Mouse (Mus musculus): ENCODE results near the gene Slc4a3. TPM values are rescaled to one million over a fixed set of nuclear protein-coding genes. Genes with fewer than 3 reads are reported as not detected.
A peak's percentile ranks its signal among the peaks of the same experiment; 100 is the strongest.

Gene Slc4a3
- polyA plus RNA-seq (2015; fragmentation: Nextera tagmentation; extraction: Ambion mirVana) = 36.9 and 39.3 TPM in 2 replicates

DNA sequence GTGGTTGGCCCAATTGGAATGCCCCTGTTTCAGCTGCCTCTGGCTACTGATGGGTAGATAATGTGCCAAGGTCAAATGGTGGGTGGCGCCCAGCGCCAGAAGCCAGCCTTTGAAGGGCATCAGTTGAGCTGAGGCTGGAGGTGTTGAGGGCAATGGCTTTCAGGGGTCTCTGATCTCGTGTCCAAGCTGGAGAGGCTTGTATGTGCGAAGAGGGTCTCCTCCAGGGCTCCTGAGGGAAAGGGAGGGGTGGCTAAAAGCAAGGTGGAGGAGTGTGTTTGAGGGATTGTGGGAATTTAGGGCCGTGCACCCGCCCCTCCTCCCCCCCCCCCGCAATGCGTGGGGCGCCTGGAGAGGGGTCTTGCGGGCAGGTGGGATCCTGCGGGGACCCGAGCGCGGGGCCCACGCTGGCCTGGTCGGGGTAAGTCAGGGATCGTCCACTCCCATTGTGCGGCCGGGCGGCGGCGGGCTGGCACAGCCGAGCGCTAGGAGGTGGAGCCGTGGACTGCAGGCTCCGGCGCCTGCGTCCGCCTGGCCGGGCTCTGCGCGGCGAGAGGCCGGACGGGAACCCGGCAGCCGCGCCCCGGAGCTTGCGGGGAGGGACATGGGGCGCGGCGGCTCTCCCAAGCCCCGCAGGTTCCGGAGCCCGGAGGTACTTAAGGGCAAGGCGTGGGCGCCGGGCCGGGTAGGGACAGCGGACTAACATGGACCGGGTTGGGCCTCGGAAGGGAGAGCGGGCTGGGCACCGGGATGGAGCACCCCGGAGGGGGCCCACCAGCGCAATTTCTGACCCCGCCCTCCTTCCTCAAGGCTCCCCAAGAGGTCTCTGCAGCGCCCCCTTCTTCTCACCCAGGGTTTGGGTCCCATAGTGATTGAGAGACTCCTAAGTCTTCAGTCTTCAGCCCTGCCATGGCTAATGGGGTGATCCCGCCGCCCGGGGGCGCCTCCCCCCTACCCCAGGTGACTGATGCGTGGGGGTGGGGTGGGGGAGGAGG is at the start of gene Slc4a3:
TSS of gene Slc4a3 (plus strand) at position 302 of the 992 bp plus-strand sequence.
- Histone ChIP-seq H3K36me3 (peaks cover 32% of the 10 kb centered on the region), H3K4me3 (peak within 1 kb of the TSS; percentile 82), H3K27ac (replicated peaks) (peak within 1 kb of the TSS; percentile 86), H3K4me2 (peak within 1 kb of the TSS; percentile 72), H3K4me1 (replicated peaks) (peaks cover 19% of the 10 kb centered on the region), H3K27me3 (no peaks in the 10 kb centered on the region; the same call in 1 of the 2 replicates), H3K9ac (peak within 1 kb of the TSS; percentile 95), H3K9me3 (no peaks in the 10 kb centered on the region)
- 1% methylated on average over 55 of the region's 64 CpGs for WGBS
- peak; percentile 87 for ATAC-seq (ENCODE audit: low read depth)

- no peak overlapping the region for H3K27ac ChIP-seq (replicated peaks)
- no peak overlapping the region for H3K9ac ChIP-seq
- H3K4me1 ChIP-seq (replicated peaks) = peaks cover 6% of the 10 kb centered on the region; the same call in 1 of the 2 replicates
- no peak overlapping the region for H3K4me3 ChIP-seq
- H3K36me3 ChIP-seq = peaks cover 57% of the 10 kb centered on the region
- peaks cover 7% of the 10 kb centered on the region for H3K27me3 ChIP-seq
- H3K4me2 ChIP-seq = no peak overlapping the region
- no peak for ATAC-seq (ENCODE audit: low read depth)
- 90% methylated on average over 4 of the region's 4 CpGs for WGBS
- no peaks in the 10 kb centered on the region for H3K9me3 ChIP-seq
These were observed 47.2 kb upstream of the Slc4a3 start for GRCm38 (mm10) chr1:75498897-75499296.

DNA sequence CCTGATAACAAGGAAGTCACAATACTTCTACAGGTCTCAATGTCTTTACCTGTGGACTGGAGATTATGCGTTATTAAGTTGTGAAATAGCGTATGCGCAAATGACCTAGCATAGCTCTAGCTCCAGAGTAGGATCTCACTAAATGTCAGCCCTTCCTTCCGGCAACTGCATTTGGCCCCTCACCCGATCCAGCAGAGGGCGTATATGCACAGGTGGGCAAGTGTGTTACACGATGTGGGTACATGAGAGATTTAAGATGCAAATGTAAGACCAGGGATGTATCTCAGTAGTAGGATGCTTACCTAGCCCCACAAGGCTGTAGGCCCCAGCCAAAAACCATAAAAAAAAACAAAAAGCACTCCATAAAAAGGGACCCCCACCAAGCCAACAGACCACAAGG is 46.6 kb upstream of the Slc4a3 start:
- Histone ChIP-seq H3K27me3 (peaks cover 11% of the 10 kb centered on the region), H3K4me3 (no peak overlapping the region), H3K4me2 (no peak overlapping the region), H3K4me1 (replicated peaks) (peaks cover 9% of the 10 kb centered on the region), H3K9me3 (no peaks in the 10 kb centered on the region), H3K9ac (no peak overlapping the region), H3K36me3 (peaks cover 57% of the 10 kb centered on the region), H3K27ac (replicated peaks) (no peak overlapping the region)
- 80% methylated on average over 7 of the region's 7 CpGs for WGBS
- ATAC-seq (ENCODE audit: low read depth) = no peak

GRCm38 (mm10) chr1:75501905-75502304 is 44.2 kb upstream of the Slc4a3 start:
- Histone ChIP-seq H3K9me3 (no peaks in the 10 kb centered on the region), H3K4me2 (no peak overlapping the region), H3K27me3 (peaks cover 13% of the 10 kb centered on the region), H3K9ac (no peak overlapping the region), H3K4me1 (replicated peaks) (peaks cover 17% of the 10 kb centered on the region), H3K27ac (replicated peaks) (no peak overlapping the region), H3K36me3 (peaks cover 50% of the 10 kb centered on the region), H3K4me3 (no peak overlapping the region)
- WGBS = 96% methylated on average over 9 of the region's 9 CpGs
- ATAC-seq (ENCODE audit: low read depth) = no peak

GRCm38 (mm10) chr1:75502945-75503650 is 43.0 kb upstream of the Slc4a3 start:
- Histone ChIP-seq H3K9ac (no peak overlapping the region), H3K9me3 (no peaks in the 10 kb centered on the region), H3K4me2 (no peak overlapping the region), H3K27ac (replicated peaks) (no peak overlapping the region), H3K4me1 (replicated peaks) (peaks cover 26% of the 10 kb centered on the region), H3K27me3 (peaks cover 16% of the 10 kb centered on the region), H3K4me3 (no peak overlapping the region), H3K36me3 (peaks cover 43% of the 10 kb centered on the region)
- ATAC-seq (ENCODE audit: low read depth) = no peak
- 87% methylated on average over 25 of the region's 25 CpGs for WGBS

DNA sequence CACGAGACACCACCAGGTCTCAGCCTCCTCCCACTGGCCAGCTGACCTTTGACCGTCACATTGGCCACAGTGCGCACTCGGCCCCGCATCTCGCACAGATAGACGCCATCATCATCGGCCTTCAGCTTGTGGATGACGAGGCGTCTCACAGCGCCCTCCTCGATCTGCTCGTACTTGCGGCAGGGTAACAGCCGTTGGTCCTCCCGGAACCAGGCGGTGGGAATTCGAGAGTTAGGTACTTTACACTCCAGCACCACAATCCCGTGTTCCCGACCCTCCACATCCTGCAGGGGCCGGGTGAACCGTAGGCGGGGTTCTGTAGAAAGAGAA is 42.5 kb upstream of the Slc4a3 start:
- Histone ChIP-seq H3K4me3 (no peak overlapping the region), H3K27ac (replicated peaks) (no peak overlapping the region), H3K9me3 (no peaks in the 10 kb centered on the region), H3K9ac (no peak overlapping the region), H3K4me1 (replicated peaks) (peaks cover 26% of the 10 kb centered on the region), H3K27me3 (peaks cover 16% of the 10 kb centered on the region), H3K4me2 (no peak overlapping the region), H3K36me3 (peaks cover 37% of the 10 kb centered on the region)
- ATAC-seq (ENCODE audit: low read depth) = no peak
- 76% methylated on average over 23 of the region's 23 CpGs for whole genome bisulfite sequencing

GRCm38 (mm10) chr1:75504256-75505045 is 41.6 kb upstream of the Slc4a3 start:
- H3K27me3 ChIP-seq = peaks cover 21% of the 10 kb centered on the region
- H3K9me3 ChIP-seq = no peaks in the 10 kb centered on the region
- H3K9ac ChIP-seq = peak overlapping the region; percentile 98; the same call in 1 of the 2 replicates
- peak overlapping the region; percentile 84 for H3K4me2 ChIP-seq
- H3K36me3 ChIP-seq = peaks cover 34% of the 10 kb centered on the region
- H3K4me3 ChIP-seq = peak overlapping the region; percentile 72
- peak overlapping the region; percentile 91 for H3K27ac ChIP-seq (replicated peaks)
- ATAC-seq (ENCODE audit: low read depth) = no peak
- peaks cover 26% of the 10 kb centered on the region for H3K4me1 ChIP-seq (replicated peaks)
- 71% methylated on average over 9 of the region's 9 CpGs for WGBS

DNA sequence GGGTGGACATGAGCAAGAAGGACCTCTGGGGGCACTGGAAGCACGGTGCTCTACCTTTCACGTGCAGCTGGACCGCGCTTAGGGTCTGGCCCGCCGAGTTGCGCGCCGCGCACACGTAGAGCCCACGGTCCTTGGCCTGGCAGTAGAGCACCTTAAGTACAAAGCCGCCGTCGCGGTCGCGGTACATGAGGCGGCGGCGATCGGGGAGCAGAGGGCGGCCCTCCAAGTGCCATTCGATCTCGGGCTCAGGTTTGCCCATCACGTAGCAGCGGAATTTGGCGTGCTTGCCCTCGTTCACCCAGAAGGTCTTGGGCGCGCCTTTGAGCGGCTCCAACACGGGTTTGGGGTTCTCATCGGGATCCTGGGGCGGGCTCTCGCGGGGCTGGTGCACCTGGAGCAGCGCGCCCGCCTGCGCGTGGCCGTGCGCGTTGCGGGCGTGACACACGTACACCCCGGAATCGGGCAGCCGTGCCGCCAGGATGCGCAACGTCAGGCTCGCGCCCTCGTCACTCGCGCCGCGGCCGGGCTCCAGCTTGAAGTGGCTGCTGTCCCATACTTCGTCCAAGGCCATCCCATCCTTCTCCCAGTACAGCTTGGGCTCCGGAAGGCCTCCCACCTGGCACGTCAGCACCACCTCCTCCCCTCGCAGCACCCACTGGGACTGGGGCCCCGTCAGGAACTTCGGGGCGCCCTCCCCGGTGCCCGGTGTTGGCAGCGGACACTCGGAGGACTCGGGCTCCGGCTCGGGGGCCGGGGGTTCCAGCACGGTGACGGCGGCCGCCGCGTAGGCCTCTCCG is 40.7 kb upstream of the Slc4a3 start:
- peak overlapping the region; percentile 72 for H3K4me3 ChIP-seq
- under 1% methylated on average over 82 of the region's 84 CpGs for WGBS
- peak overlapping the region; percentile 84 for H3K4me2 ChIP-seq
- peak; percentile 71 for ATAC-seq (ENCODE audit: low read depth)
- peak overlapping the region; percentile 91 for H3K27ac ChIP-seq (replicated peaks)
- no peaks in the 10 kb centered on the region for H3K9me3 ChIP-seq
- H3K36me3 ChIP-seq = peaks cover 26% of the 10 kb centered on the region
- peaks cover 26% of the 10 kb centered on the region for H3K4me1 ChIP-seq (replicated peaks)
- peak overlapping the region; percentile 98 for H3K9ac ChIP-seq
- H3K27me3 ChIP-seq = peaks cover 23% of the 10 kb centered on the region

GRCm38 (mm10) chr1:75505956-75506831 is 39.9 kb upstream of the Slc4a3 start, which contains the start of gene Obsl1:
TSS of gene Obsl1 (minus strand) at chr1:75506452.
- Histone ChIP-seq H3K4me2 (peak within 1 kb of the TSS; percentile 84), H3K4me1 (replicated peaks) (peaks cover 26% of the 10 kb centered on the region), H3K27ac (replicated peaks) (peak within 1 kb of the TSS; percentile 91), H3K36me3 (peaks cover 18% of the 10 kb centered on the region), H3K27me3 (peaks cover 23% of the 10 kb centered on the region), H3K9me3 (no peaks in the 10 kb centered on the region), H3K4me3 (peak within 1 kb of the TSS; percentile 72), H3K9ac (peak within 1 kb of the TSS; percentile 98)
- WGBS = 1% methylated on average over 65 of the region's 65 CpGs
- ATAC-seq (ENCODE audit: low read depth) = peak; percentile 82

GRCm38 (mm10) chr1:75507006-75507405 is 39.1 kb upstream of the Slc4a3 start, which contains the start of gene Inha:
TSS of gene Inha (plus strand) at chr1:75507077.
- Histone ChIP-seq H3K4me1 (replicated peaks) (peaks cover 30% of the 10 kb centered on the region), H3K27ac (replicated peaks) (peak within 1 kb of the TSS; percentile 91), H3K9me3 (no peaks in the 10 kb centered on the region), H3K9ac (peak within 1 kb of the TSS; percentile 98), H3K4me2 (peak within 1 kb of the TSS; percentile 84), H3K27me3 (peaks cover 23% of the 10 kb centered on the region), H3K36me3 (peaks cover 10% of the 10 kb centered on the region), H3K4me3 (peak within 1 kb of the TSS; percentile 72)
- ATAC-seq (ENCODE audit: low read depth) = no peak
- 80% methylated on average over 10 of the region's 10 CpGs for WGBS
